15 mouse cellular contexts compared by ENCODE assay signal in genomic region chr1:180251176-180252048, GRCm38 (mm10). TPM values are rescaled to one million over a fixed set of nuclear protein-coding genes. Genes with fewer than 3 reads are reported as not detected.
A peak's percentile ranks its signal among the peaks of the same experiment; 100 is the strongest.
DNase-seq lines count a peak whose midpoint lies in the region; ATAC-seq and TF ChIP-seq lines count a peak whose summit lies in the region.
"Had no signal": no experiment of that assay in that cellular context is flagged by ENCODE, and none has a peak within 500 bp of the region (broad histone marks: within the 10 kb centered on the region; RNA-seq: fewer than 3 reads in every experiment).

No protein-coding gene starts in this region.

- H3K4me2 ChIP-seq in limb, embryonic 13.5 days (replicated peaks), result no peak overlapping the region
- H3K4me2 ChIP-seq in myocyte (ENCODE audit: low read depth), result no peak overlapping the region
- H3K4me2 ChIP-seq in hindbrain, postnatal 0 days (ENCODE audit: low read depth, low read length), result no peak overlapping the region
- H3K4me2 ChIP-seq: hindbrain, embryonic 14.5 days had no signal

- peaks cover 21% of the 10 kb centered on the region for H3K4me1 ChIP-seq in limb, embryonic 13.5 days
- H3K4me1 ChIP-seq in limb, embryonic 10.5 days, result peaks cover 29% of the 10 kb centered on the region
- H3K4me1 ChIP-seq in hindbrain, postnatal 0 days (ENCODE audit: insufficient read depth, low read length), result no peaks in the 10 kb centered on the region; the same call in 1 of the 2 replicates

- DNase-seq in CD4-positive, CD25-positive, alpha-beta regulatory T cell, adult 2 months (ENCODE audit: low read depth, low spot score), result peak; percentile 34
- no peak for DNase-seq in limb, embryonic 10.5 days (ENCODE audit: low spot score)
- DNase-seq in induced T-regulatory cell, adult 2 months (ENCODE audit: low read depth), result peak; percentile 65
- DNase-seq in kidney, postnatal 14 days, result no peak
- no peak for DNase-seq in hindbrain, postnatal 0 days (ENCODE audit: low spot score)
- DNase-seq: cerebellum, adult 2 months; gastrocnemius, postnatal 10 days; kidney, adult 8-10 months; right cerebral cortex, postnatal 4 days had no signal

- no peak overlapping the region for H3K27ac ChIP-seq in limb, embryonic 13.5 days
- H3K27ac ChIP-seq in limb, embryonic 10.5 days, result no peak overlapping the region
- H3K27ac ChIP-seq in hindbrain, postnatal 0 days, result no peak overlapping the region
- H3K27ac ChIP-seq: hindbrain, embryonic 14.5 days had no signal

- H3ac ChIP-seq in myocyte (ENCODE audit: control insufficient read depth, insufficient read length), result no peak overlapping the region

- TF ChIP-seq POLR2A in myocyte (IDR thresholded peaks at IDR 0.05; ENCODE audit: insufficient read length, low read depth), result no peak

- H3K4me3 ChIP-seq in limb, embryonic 13.5 days, result no peak overlapping the region
- H3K4me3 ChIP-seq in limb, embryonic 10.5 days, result no peak overlapping the region
- H3K4me3 ChIP-seq in myocyte, result no peak overlapping the region
- H3K4me3 ChIP-seq in hindbrain, postnatal 0 days (ENCODE audit: low read length), result no peak overlapping the region
- H3K4me3 ChIP-seq: heart, embryonic 13.5 days had no signal

- H3K9me3 ChIP-seq in limb, embryonic 13.5 days, result no peaks in the 10 kb centered on the region
- no peaks in the 10 kb centered on the region for H3K9me3 ChIP-seq in limb, embryonic 10.5 days (replicated peaks)
- H3K9me3 ChIP-seq in hindbrain, postnatal 0 days (ENCODE audit: low read length), result no peaks in the 10 kb centered on the region
- H3K9me3 ChIP-seq: heart, embryonic 13.5 days had no signal

- no peak overlapping the region for H3K9ac ChIP-seq in limb, embryonic 13.5 days
- no peak overlapping the region for H3K9ac ChIP-seq in hindbrain, postnatal 0 days (replicated peaks; ENCODE audit: low read length)
- H3K9ac ChIP-seq: heart, embryonic 13.5 days; hindbrain, embryonic 14.5 days had no signal

- H3K79me2 ChIP-seq in myocyte (ENCODE audit: control insufficient read depth, insufficient read depth), result no peaks in the 10 kb centered on the region

- no peaks in the 10 kb centered on the region for H3K36me3 ChIP-seq in limb, embryonic 13.5 days
- no peaks in the 10 kb centered on the region for H3K36me3 ChIP-seq in limb, embryonic 10.5 days
- no peaks in the 10 kb centered on the region for H3K36me3 ChIP-seq in myocyte (ENCODE audit: control insufficient read depth, insufficient read depth)
- H3K36me3 ChIP-seq in hindbrain, postnatal 0 days (ENCODE audit: insufficient read depth, low read length), result no peaks in the 10 kb centered on the region
- H3K36me3 ChIP-seq: heart, embryonic 13.5 days had no signal

- peaks cover 9% of the 10 kb centered on the region; the same call in 1 of the 2 replicates for H3K27me3 ChIP-seq in limb, embryonic 13.5 days
- H3K27me3 ChIP-seq in limb, embryonic 10.5 days (ENCODE audit: low read depth, poor library complexity, severe bottlenecking), result peaks cover 16% of the 10 kb centered on the region
- no peaks in the 10 kb centered on the region for H3K27me3 ChIP-seq in myocyte (ENCODE audit: control insufficient read depth, insufficient read depth, insufficient read length)
- no peaks in the 10 kb centered on the region for H3K27me3 ChIP-seq in hindbrain, postnatal 0 days (ENCODE audit: insufficient read depth, low read length)

- TF ChIP-seq CTCF in hindbrain, postnatal 0 days (IDR thresholded peaks at IDR 0.05; ENCODE audit: low read depth), result no peak

- no peak for ATAC-seq in CD4-positive, CD25-positive, alpha-beta regulatory T cell, adult 4 months
- peak; percentile 45 for ATAC-seq in limb, embryonic 13.5 days (ENCODE audit: low FRiP score, low read depth)
- no peak for ATAC-seq in hindbrain, postnatal 0 days
- ATAC-seq: forebrain, embryonic 16.5 days had no signal

- WGBS in limb, embryonic 13.5 days, result 65% methylated on average over 10 of the region's 10 CpGs
- WGBS in limb, embryonic 10.5 days, result 65% methylated on average over 10 of the region's 10 CpGs
- WGBS in hindbrain, postnatal 0 days, result 51% methylated on average over 10 of the region's 10 CpGs

TF ChIP-seq in myocyte, 11 proteins besides CTCF, POLR2A, EP300 and RAD21:
- TF ChIP-seq MYOD1 (IDR thresholded peaks at IDR 0.05; ENCODE audit: control insufficient read depth in 1 of 3, insufficient read length in 2 of 3, low read depth in 2 of 3) (peak in 2 of 3 experiments; percentile 29 to 63), MYOG (IDR thresholded peaks at IDR 0.05; ENCODE audit: control insufficient read depth in 1 of 3, insufficient read depth in 1 of 3, insufficient read length in 2 of 3, low read depth in 2 of 3) (no peak)
TF ChIP-seq in myocyte: peak in this region for 1.

RNA-seq across cellular contexts. Expression of gene Psen2, which starts 11.8 kb away (rescaled TPM):
- 100 to 1,000 TPM; 130 to 142 TPM for polyA plus RNA-seq in CD4-positive, CD25-positive, alpha-beta regulatory T cell, adult 4 months (2017; shearing (Covaris generic))
- polyA plus RNA-seq in limb, embryonic 13.5 days (2015; fragmentation: Nextera tagmentation; extraction: Ambion mirVana), result 14.5 and 14.9 TPM in 2 replicates
- polyA plus RNA-seq in limb, embryonic 10.5 days (2016; fragmentation: Nextera tagmentation; extraction: Ambion mirVana), result 6.7 and 7.1 TPM in 2 replicates
- polyA plus RNA-seq in myocyte (2012; fragmentation: generic; extraction: Trizol), result 28.6 TPM
- total RNA-seq in hindbrain, postnatal 0 days (2014; rRNA removed), result 26.6 and 33.5 TPM in 2 replicates
- polyA plus RNA-seq in hindbrain, postnatal 0 days (2015; fragmentation: Nextera tagmentation; extraction: Ambion mirVana), result 23.2 and 23.7 TPM in 2 replicates

RNA-seq across cellular contexts. Expression of gene Coq8a, which starts 52.0 kb away (rescaled TPM):
- 10 to 100 TPM; 46.1 to 67.9 TPM for polyA plus RNA-seq in CD4-positive, CD25-positive, alpha-beta regulatory T cell, adult 4 months (2017; shearing (Covaris generic))
- polyA plus RNA-seq in limb, embryonic 13.5 days (2015; fragmentation: Nextera tagmentation; extraction: Ambion mirVana), result 5.7 and 7.8 TPM in 2 replicates
- polyA plus RNA-seq in limb, embryonic 10.5 days (2016; fragmentation: Nextera tagmentation; extraction: Ambion mirVana), result 2.1 and 2.4 TPM in 2 replicates
- polyA plus RNA-seq in myocyte (2012; fragmentation: generic; extraction: Trizol), result 79.8 TPM
- total RNA-seq in hindbrain, postnatal 0 days (2014; rRNA removed), result 3.4 and 6.0 TPM in 2 replicates
- 9.2 and 12.2 TPM in 2 replicates for polyA plus RNA-seq in hindbrain, postnatal 0 days (2015; fragmentation: Nextera tagmentation; extraction: Ambion mirVana)

Comparison
In these comparisons a context has a peak if more than half of its experiments do, and no peak if none do; other contexts are left out.
1. DNase-seq: peak in CD4-positive, CD25-positive, alpha-beta regulatory T cell, adult 2 months (single experiment) and induced T-regulatory cell, adult 2 months (single experiment); none in limb, embryonic 10.5 days (single experiment), kidney, postnatal 14 days (single experiment) and hindbrain, postnatal 0 days (single experiment).